8 mouse cellular contexts compared by ENCODE assay signal in genomic region chr10:127170837-127171272, GRCm38 (mm10). TPM values are rescaled to one million over a fixed set of nuclear protein-coding genes. Genes with fewer than 3 reads are reported as not detected.
A peak's percentile ranks its signal among the peaks of the same experiment; 100 is the strongest.
DNase-seq lines count a peak whose midpoint lies in the region; ATAC-seq and TF ChIP-seq lines count a peak whose summit lies in the region.

No protein-coding gene starts in this region.

- no peaks in the 10 kb centered on the region for H3K9me3 ChIP-seq in lung, embryonic 14.5 days (ENCODE audit: low read depth, low read length)
- no peaks in the 10 kb centered on the region for H3K9me3 ChIP-seq in neural tube, embryonic 15.5 days (replicated peaks)

- H3K4me3 ChIP-seq in lung, embryonic 14.5 days (ENCODE audit: low read depth, low read length) = peak overlapping the region; percentile 34
- H3K4me3 ChIP-seq in neural tube, embryonic 15.5 days (replicated peaks) = peak overlapping the region; percentile 21

- ATAC-seq in lung, embryonic 14.5 days (ENCODE audit: insufficient read depth) = peak; percentile 75
- peak; percentile 18; the same call in 1 of the 2 replicates for ATAC-seq in neural tube, embryonic 15.5 days (ENCODE audit: low FRiP score)

- no peaks in the 10 kb centered on the region for H3K36me3 ChIP-seq in lung, embryonic 14.5 days (ENCODE audit: insufficient read depth)
- H3K36me3 ChIP-seq in neural tube, embryonic 15.5 days = peaks cover 41% of the 10 kb centered on the region

- H3K27ac ChIP-seq in lung, embryonic 14.5 days (ENCODE audit: low read depth) = no peak overlapping the region
- no peak overlapping the region for H3K27ac ChIP-seq in neural tube, embryonic 15.5 days (replicated peaks)

- under 1% methylated on average over 29 of the region's 29 CpGs for WGBS in lung, embryonic 14.5 days
- WGBS in neural tube, embryonic 15.5 days = 1% methylated on average over 29 of the region's 29 CpGs

- H3K4me2 ChIP-seq in lung, embryonic 14.5 days = peak overlapping the region; percentile 69
- H3K4me2 ChIP-seq in neural tube, embryonic 15.5 days = peak overlapping the region; percentile 53

- H3K4me1 ChIP-seq in lung, embryonic 14.5 days (ENCODE audit: insufficient read depth) = peaks cover 9% of the 10 kb centered on the region; the same call in 1 of the 2 replicates
- peaks cover 33% of the 10 kb centered on the region for H3K4me1 ChIP-seq in neural tube, embryonic 15.5 days

- peak overlapping the region; percentile 3 for H3K9ac ChIP-seq in lung, embryonic 14.5 days
- no peak overlapping the region for H3K9ac ChIP-seq in neural tube, embryonic 15.5 days (replicated peaks)

- peak; percentile 46 to 78 for DNase-seq in urinary bladder, adult 18-20 months (ENCODE audit: low spot score in 2 of 2)
- no peak for DNase-seq in urinary bladder, postnatal 10 days (ENCODE audit: low spot score)
- DNase-seq in embryo, embryonic 10.5 days (ENCODE audit: low spot score) = peak; percentile 85
- DNase-seq in heart, adult 9 months (ENCODE audit: low spot score in 2 of 2) = peak; percentile 62 to 72
- DNase-seq in kidney, adult 8-10 months = peak; percentile 63 to 81
- DNase-seq in lung, embryonic 14.5 days = peak; percentile 81
- peak; percentile 91 for DNase-seq in thymus, postnatal 14 days

- peaks cover 54% of the 10 kb centered on the region for H3K27me3 ChIP-seq in lung, embryonic 14.5 days (ENCODE audit: insufficient read depth, low read length)
- peaks cover 53% of the 10 kb centered on the region for H3K27me3 ChIP-seq in neural tube, embryonic 15.5 days (replicated peaks)

- TF ChIP-seq CTCF in lung, embryonic 14.5 days (IDR thresholded peaks at IDR 0.05; ENCODE audit: low read depth) = peak; percentile 90

RNA-seq across cellular contexts. Expression of gene B4galnt1, which starts 5.8 kb away (rescaled TPM):
- 2.9 and 4.4 TPM in 2 replicates for polyA plus RNA-seq in lung, embryonic 14.5 days (2014; fragmentation: Nextera tagmentation; extraction: Ambion mirVana)
- 69.5 and 70.4 TPM in 2 replicates for polyA plus RNA-seq in neural tube, embryonic 15.5 days (2015; fragmentation: Nextera tagmentation; extraction: Ambion mirVana)

RNA-seq across cellular contexts. Expression of gene Slc26a10, which starts 9.6 kb away (rescaled TPM):
- 0.09 and 0.27 TPM in 2 replicates for polyA plus RNA-seq in lung, embryonic 14.5 days (2014; fragmentation: Nextera tagmentation; extraction: Ambion mirVana)
- polyA plus RNA-seq in neural tube, embryonic 15.5 days (2015; fragmentation: Nextera tagmentation; extraction: Ambion mirVana) = 1.0 TPM in 2 replicates

RNA-seq across cellular contexts. Expression of gene Arhgef25, which starts 19.0 kb away (rescaled TPM):
- polyA plus RNA-seq in lung, embryonic 14.5 days (2014; fragmentation: Nextera tagmentation; extraction: Ambion mirVana) = 45.8 and 48.7 TPM in 2 replicates
- 32.7 and 34.9 TPM in 2 replicates for polyA plus RNA-seq in neural tube, embryonic 15.5 days (2015; fragmentation: Nextera tagmentation; extraction: Ambion mirVana)

RNA-seq across cellular contexts. Expression of gene Dtx3, which starts 24.7 kb away (rescaled TPM):
- 81.4 and 92.4 TPM in 2 replicates for polyA plus RNA-seq in lung, embryonic 14.5 days (2014; fragmentation: Nextera tagmentation; extraction: Ambion mirVana)
- 211 and 245 TPM in 2 replicates for polyA plus RNA-seq in neural tube, embryonic 15.5 days (2015; fragmentation: Nextera tagmentation; extraction: Ambion mirVana)

RNA-seq across cellular contexts. Expression of gene Pip4k2c, which starts 40.5 kb away (rescaled TPM):
- 17.8 and 21.0 TPM in 2 replicates for polyA plus RNA-seq in lung, embryonic 14.5 days (2014; fragmentation: Nextera tagmentation; extraction: Ambion mirVana)
- 19.8 and 23.0 TPM in 2 replicates for polyA plus RNA-seq in neural tube, embryonic 15.5 days (2015; fragmentation: Nextera tagmentation; extraction: Ambion mirVana)

Comparison
In these comparisons a context has a peak if more than half of its experiments do, and no peak if none do; other contexts are left out.
1. RNA of gene B4galnt1, which starts 5.8 kb away (polyA plus RNA-seq): 69.5 to 70.4 TPM in neural tube, embryonic 15.5 days; 2.9 to 4.4 TPM in lung, embryonic 14.5 days; every median in the first group is over 10 times any median in the second.